Mouse (Mus musculus): ENCODE data around the gene Atf3. TPM values are rescaled to one million over a fixed set of nuclear protein-coding genes. Genes with fewer than 3 reads are reported as not detected.

Gene Atf3
- polyA plus RNA-seq, 1 experiment, result 59.6 TPM

DNA sequence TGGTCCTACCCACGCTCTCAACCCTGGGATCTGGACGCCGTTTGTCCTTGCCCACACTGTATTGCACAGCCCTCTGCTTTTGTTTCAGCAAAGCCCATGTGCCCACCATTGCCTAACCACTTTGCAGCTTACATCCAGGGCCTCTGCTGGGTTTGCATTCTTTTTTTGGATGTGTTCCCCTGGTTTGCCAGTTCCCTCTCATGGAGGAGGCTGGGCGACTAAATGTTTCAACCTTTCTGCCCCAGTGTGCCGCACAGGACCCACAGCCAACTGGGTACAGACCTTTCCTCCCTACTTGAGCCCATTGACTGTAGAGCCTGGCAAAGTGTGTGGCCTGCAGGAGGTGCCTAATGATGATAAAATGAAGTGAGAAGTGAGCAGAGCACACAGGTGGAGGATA, 38.3 kb upstream of the Atf3 start:
- no peaks in the 10 kb centered on the region for H3K36me3 ChIP-seq (ENCODE audit: control insufficient read depth, insufficient read depth)
- no peak overlapping the region for H3ac ChIP-seq (ENCODE audit: control insufficient read depth, insufficient read length)
- H3K4me3 ChIP-seq, result no peak overlapping the region
- H3K27me3 ChIP-seq (ENCODE audit: control insufficient read depth, insufficient read depth, insufficient read length), result no peaks in the 10 kb centered on the region
- no peak overlapping the region for H3K4me2 ChIP-seq (ENCODE audit: low read depth)
- TF ChIP-seq MYOG (IDR thresholded peaks at IDR 0.05; ENCODE audit: control insufficient read depth in 1 of 3, insufficient read depth in 1 of 3, insufficient read length in 2 of 3, low read depth in 2 of 3) (no peak), E2F4 (IDR thresholded peaks at IDR 0.05; ENCODE audit: insufficient read depth) (no peak), TCF3 (IDR thresholded peaks at IDR 0.05; ENCODE audit: insufficient read length, low read depth) (no peak), POLR2AphosphoS2 (IDR thresholded peaks at IDR 0.05; ENCODE audit: insufficient read length, low read depth) (peak; percentile 42), MAX (IDR thresholded peaks at IDR 0.05; ENCODE audit: low read depth) (no peak)
- no peaks in the 10 kb centered on the region for H3K79me2 ChIP-seq (ENCODE audit: control insufficient read depth, insufficient read depth)

- H3K4me2 ChIP-seq (ENCODE audit: low read depth), result peak overlapping the region; percentile 4
- TF ChIP-seq MYOG (IDR thresholded peaks at IDR 0.05; ENCODE audit: control insufficient read depth in 1 of 3, insufficient read depth in 1 of 3, insufficient read length in 2 of 3, low read depth in 2 of 3) (peak; percentile 98 to 100 (median 99)), POLR2A (IDR thresholded peaks at IDR 0.05; ENCODE audit: insufficient read length, low read depth) (peak; percentile 58), E2F4 (IDR thresholded peaks at IDR 0.05; ENCODE audit: insufficient read depth) (no peak), REST (IDR thresholded peaks at IDR 0.05; ENCODE audit: insufficient read depth, insufficient read length) (no peak), POLR2AphosphoS2 (IDR thresholded peaks at IDR 0.05; ENCODE audit: insufficient read length, low read depth) (peak; percentile 80), TCF12 (IDR thresholded peaks at IDR 0.05; ENCODE audit: insufficient read depth, poor library complexity, severe bottlenecking) (peak; percentile 95), USF1 (IDR thresholded peaks at IDR 0.05; ENCODE audit: low read depth) (no peak), MAX (IDR thresholded peaks at IDR 0.05; ENCODE audit: low read depth) (peak; percentile 52), CEBPB (IDR thresholded peaks at IDR 0.05; ENCODE audit: insufficient read depth, poor library complexity, severe bottlenecking) (peak; percentile 94), MYOD1 (IDR thresholded peaks at IDR 0.05; ENCODE audit: control insufficient read depth in 1 of 3, insufficient read length in 2 of 3, low read depth in 2 of 3) (peak; percentile 82 to 98 (median 97)), SRF (IDR thresholded peaks at IDR 0.05; ENCODE audit: control insufficient read depth, insufficient read length, low read depth) (peak; percentile 22), TCF3 (IDR thresholded peaks at IDR 0.05; ENCODE audit: insufficient read length, low read depth) (peak; percentile 95)
- no peak overlapping the region for H3ac ChIP-seq (ENCODE audit: control insufficient read depth, insufficient read length)
- H3K4me3 ChIP-seq, result no peak overlapping the region
- no peaks in the 10 kb centered on the region for H3K27me3 ChIP-seq (ENCODE audit: control insufficient read depth, insufficient read depth, insufficient read length)
- no peaks in the 10 kb centered on the region for H3K79me2 ChIP-seq (ENCODE audit: control insufficient read depth, insufficient read depth)
- H3K36me3 ChIP-seq (ENCODE audit: control insufficient read depth, insufficient read depth), result no peaks in the 10 kb centered on the region
These were observed 36.6 kb upstream of the Atf3 start for GRCm38 (mm10) chr1:191254448-191254847.

DNA sequence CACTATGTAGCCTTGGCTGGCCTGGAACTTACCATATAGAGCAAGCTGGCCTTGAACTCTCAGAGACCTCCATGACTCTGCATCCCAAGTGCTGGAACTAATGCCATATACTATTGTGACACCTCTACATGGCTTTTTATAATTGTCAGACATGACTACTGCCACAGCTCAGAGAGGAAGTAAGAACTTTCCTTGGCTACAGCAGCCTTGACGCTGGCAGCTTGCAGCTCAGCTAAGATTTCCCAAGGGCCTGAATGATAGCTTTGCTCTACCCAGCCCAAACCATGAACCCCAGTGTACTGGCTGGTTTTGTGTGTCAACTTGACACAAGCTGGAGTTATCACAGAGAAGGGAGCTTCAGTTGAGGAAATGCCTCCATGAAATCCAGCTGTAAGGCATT, 35.8 kb upstream of the Atf3 start:
- Histone ChIP-seq H3K4me2 (ENCODE audit: low read depth) (no peak overlapping the region), H3K79me2 (ENCODE audit: control insufficient read depth, insufficient read depth) (no peaks in the 10 kb centered on the region), H3K36me3 (ENCODE audit: control insufficient read depth, insufficient read depth) (no peaks in the 10 kb centered on the region), H3K27me3 (ENCODE audit: control insufficient read depth, insufficient read depth, insufficient read length) (no peaks in the 10 kb centered on the region), H3ac (ENCODE audit: control insufficient read depth, insufficient read length) (no peak overlapping the region), H3K4me3 (no peak overlapping the region)
- no peak for TF ChIP-seq MYOG (IDR thresholded peaks at IDR 0.05; ENCODE audit: control insufficient read depth in 1 of 3, insufficient read depth in 1 of 3, insufficient read length in 2 of 3, low read depth in 2 of 3)
- TF ChIP-seq CEBPB (IDR thresholded peaks at IDR 0.05; ENCODE audit: insufficient read depth, poor library complexity, severe bottlenecking), result no peak
- TF ChIP-seq POLR2A (IDR thresholded peaks at IDR 0.05; ENCODE audit: insufficient read length, low read depth), result no peak
- TF ChIP-seq TCF3 (IDR thresholded peaks at IDR 0.05; ENCODE audit: insufficient read length, low read depth), result no peak
- TF ChIP-seq MAX (IDR thresholded peaks at IDR 0.05; ENCODE audit: low read depth), result no peak
- TF ChIP-seq POLR2AphosphoS2 (IDR thresholded peaks at IDR 0.05; ENCODE audit: insufficient read length, low read depth), result no peak
- no peak for TF ChIP-seq REST (IDR thresholded peaks at IDR 0.05; ENCODE audit: insufficient read depth, insufficient read length)
- TF ChIP-seq E2F4 (IDR thresholded peaks at IDR 0.05; ENCODE audit: insufficient read depth), result no peak
- TF ChIP-seq TCF12 (IDR thresholded peaks at IDR 0.05; ENCODE audit: insufficient read depth, poor library complexity, severe bottlenecking), result no peak
- no peak for TF ChIP-seq SRF (IDR thresholded peaks at IDR 0.05; ENCODE audit: control insufficient read depth, insufficient read length, low read depth)
- no peak for TF ChIP-seq MYOD1 (IDR thresholded peaks at IDR 0.05; ENCODE audit: control insufficient read depth in 1 of 3, insufficient read length in 2 of 3, low read depth in 2 of 3)
- TF ChIP-seq USF1 (IDR thresholded peaks at IDR 0.05; ENCODE audit: low read depth), result no peak

- no peak for TF ChIP-seq REST (IDR thresholded peaks at IDR 0.05; ENCODE audit: insufficient read depth, insufficient read length)
- no peak for TF ChIP-seq POLR2AphosphoS2 (IDR thresholded peaks at IDR 0.05; ENCODE audit: insufficient read length, low read depth)
- TF ChIP-seq MAX (IDR thresholded peaks at IDR 0.05; ENCODE audit: low read depth), result no peak
- Histone ChIP-seq H3K27me3 (ENCODE audit: control insufficient read depth, insufficient read depth, insufficient read length) (no peaks in the 10 kb centered on the region), H3K79me2 (ENCODE audit: control insufficient read depth, insufficient read depth) (no peaks in the 10 kb centered on the region), H3K36me3 (ENCODE audit: control insufficient read depth, insufficient read depth) (peaks cover 7% of the 10 kb centered on the region), H3ac (ENCODE audit: control insufficient read depth, insufficient read length) (no peak overlapping the region), H3K4me3 (no peak overlapping the region), H3K4me2 (ENCODE audit: low read depth) (no peak overlapping the region)
These were observed 32.1 kb upstream of the Atf3 start for GRCm38 (mm10) chr1:191249975-191250374.

DNA sequence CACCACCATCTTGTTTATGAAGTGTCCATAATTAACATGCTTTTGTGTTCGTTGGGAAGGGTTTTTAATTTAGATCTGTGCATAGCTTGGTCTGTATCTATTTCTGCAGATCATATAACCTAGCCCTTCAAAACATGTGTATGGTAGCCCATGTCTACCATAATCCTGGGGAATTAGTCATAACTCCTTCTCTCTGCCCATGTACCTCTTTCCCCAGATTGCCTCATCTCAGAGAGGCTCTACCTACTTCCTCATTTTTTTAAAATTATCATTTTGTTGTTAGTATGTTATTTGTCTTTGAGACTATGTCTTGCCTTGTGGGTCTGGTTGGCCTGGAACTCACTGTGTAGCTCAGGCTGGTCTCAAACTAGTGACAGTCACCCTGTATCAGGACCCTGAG, 30.6 kb upstream of the Atf3 start:
- TF ChIP-seq USF1 (IDR thresholded peaks at IDR 0.05; ENCODE audit: low read depth), result no peak
- no peak for TF ChIP-seq TCF12 (IDR thresholded peaks at IDR 0.05; ENCODE audit: insufficient read depth, poor library complexity, severe bottlenecking)
- TF ChIP-seq SRF (IDR thresholded peaks at IDR 0.05; ENCODE audit: control insufficient read depth, insufficient read length, low read depth), result no peak
- TF ChIP-seq POLR2AphosphoS2 (IDR thresholded peaks at IDR 0.05; ENCODE audit: insufficient read length, low read depth), result no peak
- no peak for TF ChIP-seq MYOD1 (IDR thresholded peaks at IDR 0.05; ENCODE audit: control insufficient read depth in 1 of 3, insufficient read length in 2 of 3, low read depth in 2 of 3)
- no peak for TF ChIP-seq POLR2A (IDR thresholded peaks at IDR 0.05; ENCODE audit: insufficient read length, low read depth)
- TF ChIP-seq MAX (IDR thresholded peaks at IDR 0.05; ENCODE audit: low read depth), result no peak
- no peak for TF ChIP-seq CEBPB (IDR thresholded peaks at IDR 0.05; ENCODE audit: insufficient read depth, poor library complexity, severe bottlenecking)
- TF ChIP-seq MYOG (IDR thresholded peaks at IDR 0.05; ENCODE audit: control insufficient read depth in 1 of 3, insufficient read depth in 1 of 3, insufficient read length in 2 of 3, low read depth in 2 of 3), result no peak
- TF ChIP-seq TCF3 (IDR thresholded peaks at IDR 0.05; ENCODE audit: insufficient read length, low read depth), result no peak
- no peak for TF ChIP-seq REST (IDR thresholded peaks at IDR 0.05; ENCODE audit: insufficient read depth, insufficient read length)
- no peak for TF ChIP-seq E2F4 (IDR thresholded peaks at IDR 0.05; ENCODE audit: insufficient read depth)
- H3K36me3 ChIP-seq (ENCODE audit: control insufficient read depth, insufficient read depth), result peaks cover 7% of the 10 kb centered on the region
- no peaks in the 10 kb centered on the region for H3K79me2 ChIP-seq (ENCODE audit: control insufficient read depth, insufficient read depth)
- no peak overlapping the region for H3ac ChIP-seq (ENCODE audit: control insufficient read depth, insufficient read length)
- H3K4me2 ChIP-seq (ENCODE audit: low read depth), result no peak overlapping the region
- no peaks in the 10 kb centered on the region for H3K27me3 ChIP-seq (ENCODE audit: control insufficient read depth, insufficient read depth, insufficient read length)
- H3K4me3 ChIP-seq, result no peak overlapping the region
